Mouse (Mus musculus) embryonic facial prominence, embryonic 15.5 days (tissue): Measurements from ENCODE around the gene Adamtsl1. TPM values are rescaled to one million over a fixed set of nuclear protein-coding genes. Genes with fewer than 3 reads are reported as not detected.

Source experiments
- ATAC-seq: fragments of 200-750 bp; cut with Nextera tagmentation; 2 replicates; pipeline ENCODE4 v1.8.0; 2017; ENCODE audit warnings: low read depth, moderate TSS enrichment; ENCODE audit not compliant: insufficient number of reproducible peaks, low FRiP score, low TSS enrichment
- H3K27ac ChIP-seq: fragments of 300-500 bp; sonication (generic); replicated peaks from 2 replicates; pipeline ENCODE4 v1.5.1; 2015; ENCODE audit warnings: mild to moderate bottlenecking, inconsistent platforms
- H3K27me3 ChIP-seq: fragments of 300-500 bp; sonication (generic); 2 replicates; pipeline ENCODE4 v1.6.1; 2015; ENCODE audit warnings: inconsistent platforms
- H3K36me3 ChIP-seq: fragments of 300-500 bp; sonication (generic); 2 replicates; pipeline ENCODE4 v1.6.1; 2015; ENCODE audit warnings: mild to moderate bottlenecking, inconsistent platforms
- H3K4me1 ChIP-seq: fragments of 300-500 bp; sonication (generic); 2 replicates; pipeline ENCODE4 v1.6.1; 2015; ENCODE audit warnings: inconsistent platforms
- H3K4me2 ChIP-seq: fragments of 300-500 bp; sonication (generic); replicated peaks from 2 replicates; pipeline ENCODE4 v1.6.1; 2015; ENCODE audit warnings: mild to moderate bottlenecking, inconsistent platforms
- H3K4me3 ChIP-seq: fragments of 300-500 bp; sonication (generic); replicated peaks from 2 replicates; pipeline ENCODE4 v1.5.1; 2015; ENCODE audit warnings: mild to moderate bottlenecking, inconsistent platforms
- H3K9ac ChIP-seq: fragments of 300-500 bp; sonication (generic); 2 replicates; pipeline ENCODE4 v1.6.1; 2015; ENCODE audit warnings: inconsistent platforms
- H3K9me3 ChIP-seq: fragments of 300-500 bp; sonication (generic); replicated peaks from 2 replicates; pipeline ENCODE4 v1.6.1; 2016; ENCODE audit warnings: inconsistent platforms
- WGBS: fragments of 180-500 bp; shearing (Covaris S2); methylation state at CpG from one replicate; pipeline ENCODE4 v1.1.7; 2015; 5-methylcytosine and 5-hydroxymethylcytosine counted together
- polyA plus RNA-seq: library from polyadenylated mRNA; unstranded; fragments of >200 nt; fragmentation: Nextera tagmentation; extraction: Ambion mirVana; gene quantifications from 2 replicates; pipeline ENCODE4 v1.2.1, GENCODE M21; 2015

Adamtsl1 gene
- polyA plus RNA-seq, 1 experiment from 2014 or later = 38.0 TPM

DNA sequence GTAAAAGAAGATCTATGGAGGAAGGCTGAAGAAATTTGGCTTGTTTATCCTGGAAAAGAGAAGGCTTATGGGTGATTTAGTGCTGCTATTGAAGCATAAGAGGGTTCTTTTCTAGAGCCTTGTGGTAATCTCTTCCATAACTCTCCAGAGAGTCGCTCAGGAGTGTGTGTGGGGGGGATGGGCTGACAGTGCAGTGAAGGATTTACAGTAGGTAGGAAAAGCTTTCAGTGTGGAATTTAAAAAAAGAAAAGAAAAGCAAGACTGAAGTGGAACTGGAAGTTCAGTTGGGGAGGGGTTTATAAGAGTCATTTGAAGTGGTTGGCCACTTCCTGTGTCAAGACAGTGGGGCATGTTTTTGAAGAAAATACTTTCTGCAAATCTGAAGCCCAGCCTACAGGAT lies 155.8 kb downstream of the Adamtsl1 start:
- no peak overlapping the region for H3K4me2 ChIP-seq
- 76% methylated on average over 1 of the region's 1 CpGs for WGBS
- H3K36me3 ChIP-seq = no peaks in the 10 kb centered on the region
- no peak overlapping the region for H3K4me3 ChIP-seq
- no peaks in the 10 kb centered on the region for H3K9me3 ChIP-seq
- H3K4me1 ChIP-seq = 0 out of 2 replicates have a peak, but pooled peaks cover 4% of the 10 kb centered on the region
- ATAC-seq = no peak
- no peak overlapping the region for H3K27ac ChIP-seq
- no peak overlapping the region for H3K9ac ChIP-seq
- H3K27me3 ChIP-seq = no peaks in the 10 kb centered on the region

DNA sequence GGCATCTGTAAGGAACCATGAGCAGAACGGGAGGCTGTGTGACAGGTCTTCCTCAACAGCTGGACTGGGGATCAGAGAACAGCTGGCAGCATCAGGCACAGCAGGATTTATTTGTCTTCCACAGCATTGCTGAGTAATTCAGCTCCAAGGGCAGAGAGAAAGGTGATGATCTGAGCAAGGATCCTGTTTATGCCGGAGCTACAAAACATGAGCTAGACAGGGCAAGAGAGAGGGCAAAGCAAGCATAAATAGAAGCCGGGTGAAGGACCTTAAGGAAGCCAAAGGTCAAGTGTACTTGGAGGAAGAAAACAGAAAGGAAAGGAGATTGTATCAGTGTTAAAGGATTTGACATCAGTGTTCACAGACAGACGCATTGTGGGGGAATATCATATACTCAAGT lies 158.3 kb downstream of the Adamtsl1 start:
- Histone ChIP-seq H3K27ac (no peak overlapping the region), H3K36me3 (no peaks in the 10 kb centered on the region), H3K4me2 (no peak overlapping the region), H3K27me3 (no peaks in the 10 kb centered on the region), H3K4me1 (0 out of 2 replicates have a peak, but pooled peaks cover 4% of the 10 kb centered on the region), H3K9ac (no peak overlapping the region), H3K4me3 (no peak overlapping the region), H3K9me3 (no peaks in the 10 kb centered on the region)
- WGBS = 43% methylated on average over 4 of the region's 4 CpGs
- ATAC-seq = no peak

DNA sequence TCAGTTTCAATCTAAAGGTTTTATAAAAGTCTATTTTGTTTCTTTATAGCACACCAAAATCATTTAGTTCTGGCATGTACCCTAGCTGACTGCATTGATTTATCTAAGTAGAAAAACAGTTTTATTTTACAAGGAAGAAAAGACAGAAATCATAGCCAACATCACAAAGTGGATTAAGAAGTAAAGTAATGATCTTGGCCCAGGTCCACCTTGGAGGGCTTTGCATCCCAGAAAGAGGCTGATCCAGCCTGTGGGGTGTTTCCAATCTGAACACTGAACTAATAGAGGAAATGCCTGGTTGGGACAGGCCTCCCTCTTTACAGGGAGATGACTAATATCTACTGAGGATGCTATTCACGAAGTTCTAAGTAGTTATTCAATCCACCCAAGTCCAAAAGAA lies 163.6 kb downstream of the Adamtsl1 start:
- H3K4me1 ChIP-seq = 0 out of 2 replicates have a peak, but pooled peaks cover 4% of the 10 kb centered on the region
- H3K36me3 ChIP-seq = no peaks in the 10 kb centered on the region
- 32% methylated on average over 1 of the region's 1 CpGs for WGBS
- no peak overlapping the region for H3K4me3 ChIP-seq
- ATAC-seq = no peak
- H3K9ac ChIP-seq = no peak overlapping the region
- no peaks in the 10 kb centered on the region for H3K9me3 ChIP-seq
- no peaks in the 10 kb centered on the region for H3K27me3 ChIP-seq
- H3K4me2 ChIP-seq = no peak overlapping the region
- H3K27ac ChIP-seq = no peak overlapping the region

DNA sequence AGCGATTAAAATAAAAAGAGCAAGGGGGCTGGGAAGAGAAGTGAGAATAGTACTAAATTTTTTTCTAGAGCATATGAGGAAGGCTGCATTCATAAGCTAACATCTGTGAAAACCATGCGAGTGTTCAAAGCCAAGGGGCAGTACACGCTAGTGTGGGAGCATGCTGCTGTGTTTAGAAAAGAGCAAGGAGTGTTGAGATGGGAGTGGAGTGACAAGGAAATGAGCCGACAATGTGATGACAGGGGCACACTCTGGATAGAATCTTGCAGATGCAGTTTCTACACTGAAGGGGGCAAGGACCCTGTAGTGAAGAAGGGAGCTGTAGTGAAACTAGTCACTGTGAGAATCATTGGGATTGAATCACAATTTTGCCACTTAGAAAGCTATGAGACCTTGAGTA lies 172.2 kb downstream of the Adamtsl1 start:
- no peak overlapping the region for H3K27ac ChIP-seq
- no peaks in the 10 kb centered on the region for H3K9me3 ChIP-seq
- WGBS = 64% methylated on average over 4 of the region's 4 CpGs
- H3K4me3 ChIP-seq = no peak overlapping the region
- H3K4me1 ChIP-seq = no peaks in the 10 kb centered on the region
- no peak overlapping the region for H3K4me2 ChIP-seq
- no peak for ATAC-seq
- no peak overlapping the region for H3K9ac ChIP-seq
- H3K27me3 ChIP-seq = no peaks in the 10 kb centered on the region
- H3K36me3 ChIP-seq = no peaks in the 10 kb centered on the region

DNA sequence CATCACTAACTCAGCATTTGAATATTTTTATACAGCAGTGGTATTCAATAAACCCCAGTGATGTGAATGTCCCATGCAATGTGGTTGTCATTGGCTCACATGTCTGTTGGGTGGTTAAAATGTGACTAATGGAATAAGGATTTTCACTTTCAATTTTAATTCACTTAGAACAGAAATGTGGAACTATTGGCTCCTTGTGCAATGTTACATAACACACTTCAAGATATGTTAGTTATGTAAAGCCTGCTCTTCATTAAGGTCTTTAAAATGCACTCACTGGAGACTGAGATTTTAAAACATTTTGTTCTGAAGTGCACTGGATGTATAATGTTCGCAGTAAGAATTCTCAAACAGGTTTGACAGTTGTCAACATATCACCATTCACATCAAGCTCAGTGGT lies 181.3 kb downstream of the Adamtsl1 start:
- H3K4me3 ChIP-seq = no peak overlapping the region
- H3K27me3 ChIP-seq = no peaks in the 10 kb centered on the region
- H3K36me3 ChIP-seq = no peaks in the 10 kb centered on the region
- H3K4me1 ChIP-seq = no peaks in the 10 kb centered on the region
- H3K4me2 ChIP-seq = no peak overlapping the region
- no peaks in the 10 kb centered on the region for H3K9me3 ChIP-seq
- H3K27ac ChIP-seq = no peak overlapping the region
- no peak for ATAC-seq
- WGBS = 71% methylated on average over 1 of the region's 1 CpGs
- H3K9ac ChIP-seq = no peak overlapping the region

DNA sequence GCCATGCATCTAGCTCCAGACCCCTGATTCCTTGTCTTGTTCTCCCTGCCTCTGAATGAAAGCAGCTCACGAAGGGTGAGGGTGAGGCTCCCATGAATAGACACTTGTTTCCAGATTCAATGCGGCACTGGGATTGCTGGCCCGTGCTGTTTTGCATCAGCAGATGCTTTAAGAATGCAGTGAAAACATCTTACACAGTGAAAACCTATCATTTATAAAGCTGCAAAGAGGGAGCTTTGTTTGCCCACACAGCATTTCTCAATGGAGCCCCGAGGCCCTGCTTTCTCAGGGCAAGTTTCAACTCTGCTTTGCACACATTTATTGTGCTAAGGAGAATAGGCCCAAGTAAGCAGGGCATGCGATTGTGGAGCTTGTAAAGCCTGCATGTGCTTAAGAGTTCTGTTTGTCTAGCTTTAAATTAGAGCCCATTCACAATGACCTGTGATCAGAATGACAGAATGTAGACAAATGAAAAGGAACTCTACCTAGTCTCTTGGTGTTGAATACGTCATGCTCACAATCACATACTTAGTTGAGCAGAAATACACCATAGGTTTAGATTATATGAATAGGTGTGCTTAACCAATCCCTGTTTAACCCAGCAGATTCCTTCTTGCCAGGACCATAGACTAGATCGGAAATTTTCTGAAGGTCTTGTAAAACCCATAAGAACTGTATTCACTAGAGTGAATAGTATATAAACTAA lies 193.5 kb downstream of the Adamtsl1 start:
- ATAC-seq = no peak

DNA sequence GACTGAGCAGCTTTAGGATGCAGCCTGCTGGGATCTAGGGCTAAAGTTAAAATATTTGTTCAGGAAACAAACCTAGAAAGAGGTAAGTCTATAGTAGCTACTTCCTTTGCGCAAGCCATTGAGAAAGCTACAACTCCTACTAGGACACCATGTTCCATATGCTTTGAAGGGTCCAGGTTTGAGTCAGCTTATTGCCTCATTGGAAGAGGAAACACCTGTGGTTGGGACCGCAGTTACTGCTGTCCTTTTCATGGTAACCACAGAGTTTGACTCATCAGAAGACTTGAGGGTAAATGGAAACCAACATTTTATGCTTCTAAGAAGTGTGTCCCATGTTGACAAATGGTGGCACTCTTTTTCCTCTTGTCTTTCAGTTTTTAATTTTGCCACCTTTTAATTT lies 195.7 kb downstream of the Adamtsl1 start:
- 92% methylated on average over 2 of the region's 2 CpGs for WGBS
- Histone ChIP-seq H3K4me3 (no peak overlapping the region), H3K4me2 (no peak overlapping the region), H3K9ac (no peak overlapping the region), H3K4me1 (no peaks in the 10 kb centered on the region), H3K9me3 (no peaks in the 10 kb centered on the region), H3K27me3 (no peaks in the 10 kb centered on the region), H3K36me3 (no peaks in the 10 kb centered on the region), H3K27ac (no peak overlapping the region)
- ATAC-seq = no peak

More for the DNA sequence above, 193.5 kb downstream of the Adamtsl1 start:
- H3K27ac ChIP-seq = no peak overlapping the region
- no peaks in the 10 kb centered on the region for H3K4me1 ChIP-seq
- H3K4me3 ChIP-seq = no peak overlapping the region
- no peaks in the 10 kb centered on the region for H3K9me3 ChIP-seq
- H3K27me3 ChIP-seq = no peaks in the 10 kb centered on the region
- no peak overlapping the region for H3K4me2 ChIP-seq
- WGBS = 47% methylated on average over 7 of the region's 7 CpGs
- H3K36me3 ChIP-seq = no peaks in the 10 kb centered on the region
- H3K9ac ChIP-seq = no peak overlapping the region

DNA sequence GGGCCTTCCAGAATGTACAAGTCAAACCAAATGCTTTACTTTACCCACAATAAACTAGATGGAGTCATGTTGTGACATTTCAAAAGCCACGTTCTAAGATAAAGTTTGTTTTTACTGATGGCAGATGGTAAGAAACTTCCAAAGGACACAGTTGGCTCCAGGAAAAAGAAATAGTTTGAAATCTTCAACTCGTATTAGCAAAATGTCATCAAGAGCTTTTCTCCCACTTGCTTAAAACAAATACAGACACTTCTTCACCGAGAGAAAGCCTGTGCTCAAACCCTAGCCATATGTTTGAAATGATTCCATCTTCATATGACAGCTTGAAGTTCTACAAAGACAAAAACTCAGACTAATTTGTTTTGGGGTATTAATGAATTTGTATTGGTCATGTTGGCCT lies 211.0 kb downstream of the Adamtsl1 start:
- H3K4me1 ChIP-seq = no peaks in the 10 kb centered on the region
- H3K27ac ChIP-seq = no peak overlapping the region
- H3K36me3 ChIP-seq = no peaks in the 10 kb centered on the region
- ATAC-seq = no peak
- no peak overlapping the region for H3K9ac ChIP-seq
- H3K4me3 ChIP-seq = no peak overlapping the region
- H3K4me2 ChIP-seq = no peak overlapping the region
- no peaks in the 10 kb centered on the region for H3K9me3 ChIP-seq
- 43% methylated on average over 3 of the region's 3 CpGs for WGBS
- no peaks in the 10 kb centered on the region for H3K27me3 ChIP-seq

DNA sequence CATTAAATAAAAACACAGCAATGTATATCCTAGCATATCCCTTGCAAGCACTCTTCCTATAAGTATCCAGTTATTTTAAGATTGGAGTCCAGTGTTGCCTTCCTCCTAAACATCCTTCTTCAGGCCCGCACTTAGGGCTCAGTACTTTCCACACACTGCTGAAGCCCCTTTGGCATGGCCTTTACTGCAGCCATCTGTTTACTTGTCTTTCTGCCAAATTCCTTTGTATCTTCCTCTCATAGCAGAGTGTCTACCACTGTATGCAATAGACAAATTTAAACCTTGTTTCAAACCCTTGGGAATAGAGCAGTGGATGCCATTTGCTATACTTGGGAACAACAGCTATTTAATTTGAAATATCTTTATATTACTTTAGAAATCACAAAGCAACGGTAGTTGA lies 213.8 kb downstream of the Adamtsl1 start:
- no peak overlapping the region for H3K9ac ChIP-seq
- H3K4me1 ChIP-seq = no peaks in the 10 kb centered on the region
- no peak overlapping the region for H3K4me2 ChIP-seq
- ATAC-seq = no peak
- no peaks in the 10 kb centered on the region for H3K27me3 ChIP-seq
- H3K4me3 ChIP-seq = no peak overlapping the region
- H3K36me3 ChIP-seq = no peaks in the 10 kb centered on the region
- H3K9me3 ChIP-seq = no peaks in the 10 kb centered on the region; the same call in 1 of the 2 replicates
- WGBS = 61% methylated on average over 2 of the region's 2 CpGs
- no peak overlapping the region for H3K27ac ChIP-seq

DNA sequence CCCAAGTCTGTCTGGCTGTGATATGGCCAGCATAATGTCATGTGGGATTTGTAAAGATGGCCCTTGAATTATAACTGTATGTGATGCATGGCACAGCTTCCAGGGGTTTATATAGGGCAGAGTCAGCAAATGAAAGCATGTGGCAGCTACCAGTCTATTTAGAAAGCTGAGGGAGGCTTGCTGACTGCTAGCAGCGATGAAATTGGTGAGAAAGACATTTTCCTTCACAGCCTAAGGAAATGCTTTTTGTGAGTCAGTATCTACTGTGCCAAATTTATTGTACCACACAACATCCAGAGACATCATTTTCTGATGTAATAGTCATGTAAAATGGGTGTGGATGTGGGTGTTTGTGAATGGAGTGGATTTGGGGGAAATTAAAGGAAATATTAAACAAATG lies 214.4 kb downstream of the Adamtsl1 start:
- no peak for ATAC-seq
- Histone ChIP-seq H3K36me3 (no peaks in the 10 kb centered on the region), H3K27me3 (no peaks in the 10 kb centered on the region), H3K27ac (no peak overlapping the region), H3K4me3 (no peak overlapping the region), H3K4me1 (no peaks in the 10 kb centered on the region), H3K9ac (no peak overlapping the region), H3K9me3 (no peaks in the 10 kb centered on the region; the same call in 1 of the 2 replicates), H3K4me2 (no peak overlapping the region)
- WGBS = 55% methylated on average over 1 of the region's 1 CpGs

DNA sequence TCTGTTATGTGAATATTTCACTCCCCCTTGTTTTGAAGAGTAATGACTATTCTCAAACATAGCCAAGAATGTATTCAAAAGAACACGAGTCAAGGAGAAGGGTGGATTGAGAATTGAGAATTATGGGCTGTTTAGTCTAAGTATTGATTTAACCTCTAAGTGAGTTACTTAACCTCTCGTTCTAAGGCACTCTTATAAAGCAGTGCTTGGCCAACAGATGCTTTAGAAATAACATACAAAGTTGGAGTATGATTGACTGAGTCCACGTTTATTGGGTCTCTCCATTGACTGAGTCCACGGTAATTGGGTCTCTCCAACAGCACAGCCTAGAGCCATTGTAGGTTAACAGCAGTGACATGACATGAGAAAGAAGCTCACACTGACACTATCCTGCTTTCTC lies 226.5 kb downstream of the Adamtsl1 start:
- no peaks in the 10 kb centered on the region for H3K27me3 ChIP-seq
- H3K4me2 ChIP-seq = no peak overlapping the region
- H3K36me3 ChIP-seq = no peaks in the 10 kb centered on the region
- ATAC-seq = no peak
- H3K27ac ChIP-seq = no peak overlapping the region
- H3K4me3 ChIP-seq = no peak overlapping the region
- WGBS = 81% methylated on average over 4 of the region's 4 CpGs
- no peaks in the 10 kb centered on the region for H3K9me3 ChIP-seq
- no peak overlapping the region for H3K9ac ChIP-seq
- 0 out of 2 replicates have a peak, but pooled peaks cover 4% of the 10 kb centered on the region for H3K4me1 ChIP-seq

DNA sequence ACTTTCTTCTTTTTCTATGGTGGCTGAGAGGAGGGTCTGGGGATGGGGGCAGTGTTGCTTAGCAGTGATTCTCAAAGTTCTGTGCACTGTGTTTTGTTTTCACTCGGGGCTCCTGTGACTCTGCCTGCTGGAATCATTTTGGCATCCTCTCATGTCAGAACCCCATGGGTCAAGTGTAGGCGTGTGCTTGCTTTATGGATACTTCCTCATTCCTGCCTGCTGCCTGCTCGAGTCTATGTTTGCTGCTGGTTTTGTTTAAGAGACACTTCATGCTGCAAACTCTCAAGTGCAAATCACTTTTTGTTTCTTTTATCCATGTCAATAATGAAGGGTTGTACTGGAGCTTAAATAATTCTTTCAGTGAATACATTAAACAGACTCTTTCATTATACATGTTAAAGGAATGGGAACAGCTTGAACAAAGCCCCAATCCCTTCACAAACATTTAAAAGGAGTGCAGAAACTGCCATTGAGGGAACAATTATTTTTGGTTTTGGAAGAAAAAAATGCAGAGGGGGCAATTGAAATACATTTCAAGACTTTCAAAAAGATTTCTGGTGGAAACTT lies 227.9 kb downstream of the Adamtsl1 start:
- no peak overlapping the region for H3K9ac ChIP-seq
- H3K27ac ChIP-seq = no peak overlapping the region
- 0 out of 2 replicates have a peak, but pooled peaks cover 4% of the 10 kb centered on the region for H3K4me1 ChIP-seq
- no peaks in the 10 kb centered on the region for H3K36me3 ChIP-seq
- H3K4me3 ChIP-seq = no peak overlapping the region
- H3K4me2 ChIP-seq = no peak overlapping the region
- 8% methylated on average over 3 of the region's 3 CpGs for WGBS
- no peaks in the 10 kb centered on the region for H3K9me3 ChIP-seq
- no peak for ATAC-seq
- H3K27me3 ChIP-seq = no peaks in the 10 kb centered on the region
